Mouse (Mus musculus) kidney, postnatal 0 days (tissue): ENCODE data around the gene Bcat1. TPM values are rescaled to one million over a fixed set of nuclear protein-coding genes. Genes with fewer than 3 reads are reported as not detected.

Experiments used
- ATAC-seq: fragments of 200-750 bp; cut with Nextera tagmentation; replicated peaks from 2 replicates; pipeline ENCODE4 v1.8.0; 2017; ENCODE audit warnings: low read depth, moderate number of reproducible peaks, moderate TSS enrichment, moderate library complexity; ENCODE audit not compliant: low FRiP score
- DNase-seq: peaks from one replicate; pipeline ENCODE4 v3.0.0-alpha.2; 2016; ENCODE audit warnings: low spot score
- H3K27ac ChIP-seq: fragments of 300-500 bp; sonication (generic); 2 replicates; pipeline ENCODE4 v1.5.1; 2014; ENCODE audit warnings: mild to moderate bottlenecking
- H3K27me3 ChIP-seq: fragments of 300-500 bp; sonication (generic); 2 replicates; pipeline ENCODE4 v1.6.1; 2014; ENCODE audit warnings: low read length, mixed read lengths; ENCODE audit not compliant: insufficient read depth
- H3K36me3 ChIP-seq: fragments of 300-500 bp; sonication (generic); 2 replicates; pipeline ENCODE4 v1.6.1; 2014; ENCODE audit warnings: low read length, mixed read lengths; ENCODE audit not compliant: insufficient read depth
- H3K4me1 ChIP-seq: fragments of 300-500 bp; sonication (generic); replicated peaks from 2 replicates; pipeline ENCODE4 v1.6.1; 2014; ENCODE audit warnings: antibody characterized with exemption, low read length, mixed read lengths; ENCODE audit not compliant: insufficient read depth
- H3K4me2 ChIP-seq: fragments of 300-500 bp; sonication (generic); 2 replicates; pipeline ENCODE4 v1.6.1; 2014; ENCODE audit warnings: mild to moderate bottlenecking, low read length, moderate library complexity, mixed read lengths
- H3K4me3 ChIP-seq: fragments of 300-500 bp; sonication (generic); replicated peaks from 2 replicates; pipeline ENCODE4 v1.5.1; 2014; ENCODE audit warnings: low read depth, low read length
- H3K9ac ChIP-seq: fragments of 300-500 bp; sonication (generic); 2 replicates; pipeline ENCODE4 v1.6.1; 2014; ENCODE audit warnings: low read depth, low read length
- H3K9me3 ChIP-seq: fragments of 300-500 bp; sonication (generic); replicated peaks from 2 replicates; pipeline ENCODE4 v1.6.1; 2016; ENCODE audit warnings: low read length, inconsistent platforms, mixed read lengths
- CTCF ChIP-seq: IDR thresholded peaks from 2 replicates; pipeline ENCODE4 v1.5.1; 2016; ENCODE audit warnings: antibody characterized with exemption, low read depth, mild to moderate bottlenecking, moderate library complexity
- WGBS: fragments of 180-500 bp; shearing (Covaris S2); extraction: QIAGEN DNeasy Blood & Tissue Kit; methylation state at CpG from one replicate; pipeline ENCODE4 v1.1.7; 2014; 5-methylcytosine and 5-hydroxymethylcytosine counted together
- polyA plus RNA-seq: library from polyadenylated mRNA; unstranded; fragments of >200 nt; fragmentation: Nextera tagmentation; extraction: Ambion mirVana; gene quantifications from 2 replicates; pipeline ENCODE4 v1.2.1, GENCODE M21; 2015

Gene Bcat1
- polyA plus RNA-seq, 1 experiment from 2014 or later: 5.8 TPM

DNA sequence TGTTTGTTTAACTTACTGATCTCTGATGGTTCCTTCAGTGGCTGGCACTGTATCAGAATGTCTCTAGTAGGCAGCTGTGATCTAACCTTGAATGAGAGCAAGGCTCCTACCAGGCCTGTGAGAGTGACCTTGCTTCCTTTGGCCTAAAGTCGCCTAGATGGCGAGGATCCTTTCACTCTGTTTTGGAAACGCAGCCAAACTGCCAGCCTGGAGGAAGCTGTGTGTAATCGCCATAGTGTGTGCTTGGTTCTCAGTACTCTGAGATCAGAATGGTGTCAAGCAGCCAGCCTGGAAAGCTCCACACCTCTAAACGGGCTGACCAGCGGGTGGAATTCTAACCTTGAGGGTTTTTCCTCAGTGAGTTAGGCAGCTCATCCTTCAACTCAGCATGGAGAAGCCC, 36.9 kb upstream of the Bcat1 start:
- H3K9ac ChIP-seq: no peak overlapping the region
- no peaks in the 10 kb centered on the region for H3K36me3 ChIP-seq
- H3K4me2 ChIP-seq: no peak overlapping the region
- ATAC-seq (no peak), DNase-seq (no peak)
- no peak overlapping the region for H3K27ac ChIP-seq
- 67% methylated on average over 6 of the region's 6 CpGs for WGBS
- H3K27me3 ChIP-seq: no peaks in the 10 kb centered on the region
- no peaks in the 10 kb centered on the region for H3K9me3 ChIP-seq
- no peak overlapping the region for H3K4me3 ChIP-seq
- no peak for TF ChIP-seq CTCF
- no peaks in the 10 kb centered on the region for H3K4me1 ChIP-seq

DNA sequence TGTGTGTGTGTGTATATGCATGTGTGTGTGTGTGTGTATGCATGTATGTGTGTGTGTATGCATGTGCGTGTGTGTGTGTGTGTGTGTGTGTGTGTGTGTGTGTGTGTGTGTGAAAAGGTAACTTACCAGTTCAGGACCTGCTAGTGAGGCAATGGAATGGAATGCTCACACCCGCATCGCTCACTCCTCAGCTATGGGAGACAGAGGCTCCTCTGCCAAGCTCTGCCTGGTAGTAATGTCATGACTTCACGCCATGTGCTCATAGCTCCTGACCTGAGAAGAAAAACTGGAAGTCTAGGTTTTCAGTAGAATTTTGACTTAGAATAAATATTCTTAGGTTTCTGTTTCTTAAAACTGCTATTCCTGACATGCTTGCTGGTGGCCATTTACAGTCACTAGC, 34.8 kb upstream of the Bcat1 start:
- H3K9ac ChIP-seq: no peak overlapping the region
- H3K27me3 ChIP-seq: no peaks in the 10 kb centered on the region
- TF ChIP-seq CTCF: no peak
- no peaks in the 10 kb centered on the region for H3K9me3 ChIP-seq
- H3K4me3 ChIP-seq: no peak overlapping the region
- DNase-seq: no peak
- no peak for ATAC-seq
- 84% methylated on average over 4 of the region's 4 CpGs for WGBS
- H3K4me2 ChIP-seq: no peak overlapping the region
- no peaks in the 10 kb centered on the region for H3K4me1 ChIP-seq
- H3K27ac ChIP-seq: no peak overlapping the region
- no peaks in the 10 kb centered on the region for H3K36me3 ChIP-seq

DNA sequence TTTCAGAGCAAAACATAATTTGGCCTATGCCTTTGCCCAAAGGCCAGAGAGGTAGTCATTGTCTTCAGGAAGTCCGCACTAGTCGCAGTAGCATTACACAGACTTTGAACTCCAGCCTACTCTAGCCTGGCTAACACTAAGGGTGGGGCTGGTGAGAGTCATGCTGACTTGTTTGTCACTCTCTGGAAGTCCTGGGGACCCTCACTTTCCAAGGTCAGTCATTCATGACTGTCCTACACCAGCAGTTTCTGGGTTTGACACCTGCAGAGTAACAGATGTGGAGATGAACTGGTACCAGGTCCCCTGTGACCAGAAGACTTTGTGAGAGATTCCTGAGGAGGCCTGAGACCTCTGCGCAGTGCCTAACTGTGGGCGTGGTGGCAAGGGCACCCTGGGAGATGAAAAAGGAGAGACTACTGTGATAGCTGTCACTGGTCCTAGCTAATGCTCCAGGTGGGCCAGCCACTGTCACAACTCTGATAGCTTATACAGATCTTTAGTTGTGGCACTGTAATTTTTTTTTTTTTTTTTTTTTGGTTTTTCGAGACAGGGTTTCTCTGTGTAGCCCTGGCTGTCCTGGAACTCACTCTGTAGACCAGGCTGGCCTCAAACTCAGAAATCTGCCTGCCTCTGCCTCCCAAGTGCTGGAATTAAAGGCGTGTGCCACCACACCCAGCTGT, 30.3 kb upstream of the Bcat1 start:
- no peak overlapping the region for H3K27ac ChIP-seq
- no peaks in the 10 kb centered on the region for H3K9me3 ChIP-seq
- H3K4me1 ChIP-seq: no peaks in the 10 kb centered on the region
- no peak for DNase-seq
- no peak overlapping the region for H3K9ac ChIP-seq
- no peak for TF ChIP-seq CTCF
- no peaks in the 10 kb centered on the region for H3K36me3 ChIP-seq
- ATAC-seq: no peak
- H3K27me3 ChIP-seq: no peaks in the 10 kb centered on the region
- no peak overlapping the region for H3K4me3 ChIP-seq
- WGBS: 95% methylated on average over 5 of the region's 6 CpGs
- no peak overlapping the region for H3K4me2 ChIP-seq

DNA sequence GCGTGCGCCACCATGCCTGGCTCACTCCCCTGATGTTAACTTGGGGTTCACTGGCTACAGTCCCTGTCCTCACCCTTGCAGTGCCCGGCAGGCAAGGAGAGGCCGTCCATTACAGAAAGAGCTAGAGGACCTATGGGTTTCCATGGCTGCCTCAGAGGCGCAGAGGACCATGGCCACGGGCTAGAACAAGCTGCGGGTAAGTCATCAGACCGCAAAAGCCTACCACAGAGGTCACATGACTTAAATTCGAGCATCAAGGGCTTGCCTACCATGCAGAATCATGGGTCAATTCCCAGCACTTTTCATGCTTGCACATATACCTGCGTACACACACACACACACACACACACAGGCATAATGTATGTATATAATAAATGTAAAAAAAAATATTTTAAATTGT, 29.5 kb upstream of the Bcat1 start:
- H3K4me3 ChIP-seq: no peak overlapping the region
- H3K36me3 ChIP-seq: no peaks in the 10 kb centered on the region
- no peak for TF ChIP-seq CTCF
- no peaks in the 10 kb centered on the region for H3K27me3 ChIP-seq
- H3K4me2 ChIP-seq: no peak overlapping the region
- H3K27ac ChIP-seq: no peak overlapping the region
- no peaks in the 10 kb centered on the region for H3K4me1 ChIP-seq
- ATAC-seq (no peak), DNase-seq (no peak)
- no peaks in the 10 kb centered on the region for H3K9me3 ChIP-seq
- WGBS: 96% methylated on average over 10 of the region's 10 CpGs
- H3K9ac ChIP-seq: no peak overlapping the region

DNA sequence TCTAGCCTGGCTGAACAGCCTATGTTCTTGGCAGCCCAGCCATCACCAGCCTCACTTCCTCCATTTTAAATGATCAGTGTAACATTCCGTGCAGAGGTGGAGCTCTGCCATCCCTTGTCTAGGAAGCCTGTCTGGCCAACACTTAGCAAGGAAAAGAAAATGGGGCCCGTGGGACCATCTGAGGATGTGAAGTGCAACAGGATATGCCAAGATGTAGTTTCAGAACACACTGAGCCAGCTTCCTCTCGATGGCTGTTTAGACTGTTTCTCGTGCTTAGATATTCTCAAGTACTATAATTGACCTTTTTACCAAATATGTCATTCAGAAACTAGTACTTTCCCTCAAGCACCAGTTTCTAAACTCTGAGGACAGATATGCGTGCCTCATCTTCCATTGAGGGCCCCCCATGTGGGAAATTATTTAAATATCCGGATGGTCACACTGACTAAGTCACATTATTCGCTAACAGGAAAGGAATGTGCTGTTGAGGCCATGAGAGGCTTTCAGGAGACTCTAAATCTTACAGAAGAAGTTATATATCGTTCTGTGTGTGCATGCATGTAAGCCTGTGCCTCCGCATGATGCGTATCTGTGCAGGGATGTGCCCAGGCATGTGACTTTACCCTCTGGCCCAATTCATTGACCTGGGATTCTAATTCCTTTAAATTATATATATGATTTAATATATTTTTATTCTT, 28.4 kb upstream of the Bcat1 start:
- H3K36me3 ChIP-seq: no peaks in the 10 kb centered on the region
- no peaks in the 10 kb centered on the region for H3K4me1 ChIP-seq
- H3K9ac ChIP-seq: no peak overlapping the region
- H3K9me3 ChIP-seq: no peaks in the 10 kb centered on the region
- no peak overlapping the region for H3K4me3 ChIP-seq
- H3K27me3 ChIP-seq: no peaks in the 10 kb centered on the region
- ATAC-seq (no peak), DNase-seq (no peak)
- no peak for TF ChIP-seq CTCF
- H3K4me2 ChIP-seq: no peak overlapping the region
- no peak overlapping the region for H3K27ac ChIP-seq
- 61% methylated on average over 10 of the region's 10 CpGs for WGBS

DNA sequence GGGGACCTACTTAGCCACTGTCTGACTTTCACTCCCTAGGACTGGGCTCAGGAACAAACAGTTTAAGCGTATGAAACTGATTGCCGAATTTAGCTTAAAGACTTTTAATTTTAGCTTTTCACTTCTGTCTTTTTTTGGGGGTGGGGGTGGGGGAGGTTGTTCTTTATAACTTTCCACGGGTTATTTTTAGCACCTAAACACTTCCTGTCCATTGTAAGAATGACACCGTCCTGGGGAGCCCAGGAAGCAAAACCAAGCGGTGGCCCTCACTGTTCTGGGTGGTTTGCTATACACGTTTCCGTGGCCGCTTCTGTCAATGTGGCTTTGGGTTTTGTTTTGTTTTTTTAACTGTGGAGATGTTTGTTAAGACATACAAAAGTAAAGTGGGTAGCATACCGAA, 24.9 kb upstream of the Bcat1 start:
- H3K36me3 ChIP-seq: no peaks in the 10 kb centered on the region
- WGBS: 53% methylated on average over 9 of the region's 9 CpGs

More for the DNA sequence above, 24.9 kb upstream of the Bcat1 start:
- no peaks in the 10 kb centered on the region for H3K4me1 ChIP-seq
- ATAC-seq (no peak), DNase-seq (no peak)
- H3K4me3 ChIP-seq: no peak overlapping the region
- no peak overlapping the region for H3K27ac ChIP-seq
- H3K9me3 ChIP-seq: no peaks in the 10 kb centered on the region
- H3K4me2 ChIP-seq: no peak overlapping the region
- TF ChIP-seq CTCF: no peak
- H3K27me3 ChIP-seq: no peaks in the 10 kb centered on the region
- no peak overlapping the region for H3K9ac ChIP-seq
